Mouse (Mus musculus) brain, adult 2 months (tissue): Measurements from ENCODE around the gene Swap70.

Source experiments
- DNase-seq: peaks from one replicate; pipeline ENCODE4 v3.0.0; 2011; ENCODE audit warnings: low read depth, low spot score

Gene Swap70

GRCm38 (mm10) chr7:110237837-110238451, 16.4 kb downstream of the Swap70 start:
- DNase-seq = peak; percentile 16

- DNase-seq = no peak
Measured at GRCm38 (mm10) chr7:110239590-110239989, 18.1 kb downstream of the Swap70 start.

- no peak for DNase-seq
Measured at GRCm38 (mm10) chr7:110241472-110242289, 20.2 kb downstream of the Swap70 start.

- no peak for DNase-seq
Measured at GRCm38 (mm10) chr7:110242290-110242581, 20.7 kb downstream of the Swap70 start.

GRCm38 (mm10) chr7:110245128-110245527, 23.6 kb downstream of the Swap70 start:
- DNase-seq = no peak

- no peak for DNase-seq
Measured at GRCm38 (mm10) chr7:110246526-110246925, 25.0 kb downstream of the Swap70 start.

- no peak for DNase-seq
Measured at GRCm38 (mm10) chr7:110247801-110248200, 26.3 kb downstream of the Swap70 start.

- DNase-seq = no peak
Measured at GRCm38 (mm10) chr7:110248677-110249076, 27.2 kb downstream of the Swap70 start.

- DNase-seq = no peak
Measured at GRCm38 (mm10) chr7:110253861-110254260, 32.4 kb downstream of the Swap70 start.

- DNase-seq = no peak
Measured at GRCm38 (mm10) chr7:110254395-110254794, 32.9 kb downstream of the Swap70 start.

GRCm38 (mm10) chr7:110257059-110257458, 35.5 kb downstream of the Swap70 start:
- DNase-seq = no peak

GRCm38 (mm10) chr7:110258196-110258950, 36.9 kb downstream of the Swap70 start:
- DNase-seq = no peak

- peak; percentile 43 for DNase-seq
Measured at GRCm38 (mm10) chr7:110259966-110260711, 38.6 kb downstream of the Swap70 start.

GRCm38 (mm10) chr7:110261807-110262206, 40.3 kb downstream of the Swap70 start:
- DNase-seq = no peak

- no peak for DNase-seq
Measured at GRCm38 (mm10) chr7:110262661-110263060, 41.1 kb downstream of the Swap70 start.

- no peak for DNase-seq
Measured at GRCm38 (mm10) chr7:110263474-110263873, 42.0 kb downstream of the Swap70 start.

GRCm38 (mm10) chr7:110265796-110266195, 44.3 kb downstream of the Swap70 start:
- DNase-seq = peak; percentile 80

- no peak for DNase-seq
Measured at GRCm38 (mm10) chr7:110267014-110267413, 45.5 kb downstream of the Swap70 start.

- no peak for DNase-seq
Measured at GRCm38 (mm10) chr7:110267994-110268393, 46.5 kb downstream of the Swap70 start.

GRCm38 (mm10) chr7:110268511-110268910, 47.0 kb downstream of the Swap70 start:
- DNase-seq = no peak

GRCm38 (mm10) chr7:110269777-110270176, 48.3 kb downstream of the Swap70 start:
- DNase-seq = no peak

- no peak for DNase-seq
Measured at GRCm38 (mm10) chr7:110270455-110270854, 48.9 kb downstream of the Swap70 start.
